Mouse (Mus musculus) thymus, adult 2 months (tissue): Measurements from ENCODE around the gene Gtf3c5. TPM values are rescaled to one million over a fixed set of nuclear protein-coding genes. Genes with fewer than 3 reads are reported as not detected.

ENCODE experiments used
- DNase-seq: peaks from one replicate; pipeline ENCODE4 v3.0.0; 2021
- H3K27ac ChIP-seq: fragments of 200-500 bp; 2 replicates; pipeline ENCODE4 v1.5.1; 2012; ENCODE audit warnings: low read length, control low read depth; ENCODE audit not compliant: control insufficient read depth, insufficient read depth
- H3K27me3 ChIP-seq: fragments of 200-500 bp; 2 replicates; pipeline ENCODE4 v1.6.1; 2012; ENCODE audit warnings: mild to moderate bottlenecking, low read length, moderate library complexity, mixed read lengths; ENCODE audit not compliant: control insufficient read depth, insufficient read depth
- H3K36me3 ChIP-seq: fragments of 200-500 bp; 2 replicates; pipeline ENCODE4 v1.6.1; 2012; ENCODE audit warnings: mild to moderate bottlenecking, low read length, moderate library complexity; ENCODE audit not compliant: control insufficient read depth, insufficient read depth
- H3K4me1 ChIP-seq: fragments of 200-500 bp; replicated peaks from 2 replicates; pipeline ENCODE4 v1.6.1; 2012; ENCODE audit warnings: low read length; ENCODE audit not compliant: control insufficient read depth, insufficient read depth
- H3K4me3 ChIP-seq: fragments of 200-500 bp; 2 replicates; pipeline ENCODE4 v1.5.1; 2012; ENCODE audit warnings: mild to moderate bottlenecking, low read length, control low read depth, moderate library complexity; ENCODE audit not compliant: control insufficient read depth, insufficient read depth
- CTCF ChIP-seq: fragments of 200-500 bp; IDR thresholded peaks from 2 replicates; pipeline ENCODE4 v1.5.1; 2012; ENCODE audit warnings: mild to moderate bottlenecking, control low read depth, low read length, moderate library complexity, borderline replicate concordance; ENCODE audit not compliant: control insufficient read depth, poor library complexity, insufficient read depth; ENCODE audit errors: extremely low read depth
- POLR2A ChIP-seq: fragments of 200-500 bp; IDR thresholded peaks from 2 replicates; pipeline ENCODE4 v1.6.1; 2012; ENCODE audit warnings: mild to moderate bottlenecking, low read length, control low read depth, moderate library complexity; ENCODE audit not compliant: control insufficient read depth, poor library complexity, insufficient read depth; ENCODE audit errors: extremely low read depth
- WGBS: fragments of 180-500 bp; shearing (Covaris S2); methylation state at CpG from one replicate; pipeline ENCODE4 v1.1.7; 2018; 5-methylcytosine and 5-hydroxymethylcytosine counted together
- polyA plus RNA-seq: library from polyadenylated mRNA; depleted of rRNA; stranded (reverse); fragments of >200 nt; gene quantifications from 2 replicates; pipeline ENCODE4 v1.2.3, GENCODE M21; 2012

The Gtf3c5 gene
- polyA plus RNA-seq, 1 experiment = 33.7 TPM

- Histone ChIP-seq H3K4me3 (no peak overlapping the region), H3K36me3 (no peaks in the 10 kb centered on the region), H3K27ac (no peak overlapping the region), H3K27me3 (no peaks in the 10 kb centered on the region; the same call in 1 of the 2 replicates), H3K4me1 (peaks cover 11% of the 10 kb centered on the region)
- TF ChIP-seq CTCF = no peak
- no peak for TF ChIP-seq POLR2A
- 69% methylated on average over 8 of the region's 8 CpGs for WGBS
- DNase-seq = no peak
Observed at GRCm38 (mm10) chr2:28617498-28618486, 34.2 kb upstream of the Gtf3c5 start.

- no peak for DNase-seq
- Histone ChIP-seq H3K4me3 (no peak overlapping the region), H3K36me3 (no peaks in the 10 kb centered on the region), H3K27me3 (no peaks in the 10 kb centered on the region; the same call in 1 of the 2 replicates), H3K27ac (no peak overlapping the region), H3K4me1 (peaks cover 11% of the 10 kb centered on the region)
- 95% methylated on average over 9 of the region's 9 CpGs for WGBS
- TF ChIP-seq POLR2A (no peak), CTCF (no peak)
Observed at GRCm38 (mm10) chr2:28616874-28617273, 33.3 kb upstream of the Gtf3c5 start.

- Histone ChIP-seq H3K36me3 (no peaks in the 10 kb centered on the region), H3K4me1 (peaks cover 11% of the 10 kb centered on the region), H3K27me3 (no peaks in the 10 kb centered on the region; the same call in 1 of the 2 replicates), H3K27ac (no peak overlapping the region), H3K4me3 (no peak overlapping the region)
- no peak for DNase-seq
- WGBS = 74% methylated on average over 5 of the region's 5 CpGs
- TF ChIP-seq CTCF = no peak
- TF ChIP-seq POLR2A = no peak
Observed at GRCm38 (mm10) chr2:28616358-28616757, 32.8 kb upstream of the Gtf3c5 start.

- H3K4me3 ChIP-seq = no peak overlapping the region
- no peaks in the 10 kb centered on the region for H3K36me3 ChIP-seq
- 97% methylated on average over 10 of the region's 10 CpGs for WGBS
- no peaks in the 10 kb centered on the region for H3K27me3 ChIP-seq
- no peak for DNase-seq
- TF ChIP-seq POLR2A = no peak
- H3K4me1 ChIP-seq = peaks cover 15% of the 10 kb centered on the region
- H3K27ac ChIP-seq = no peak overlapping the region
Observed at GRCm38 (mm10) chr2:28613599-28613998, 30.0 kb upstream of the Gtf3c5 start.

- H3K4me1 ChIP-seq = peaks cover 10% of the 10 kb centered on the region
- no peak overlapping the region for H3K27ac ChIP-seq
- H3K27me3 ChIP-seq = no peaks in the 10 kb centered on the region
- no peaks in the 10 kb centered on the region for H3K36me3 ChIP-seq
- no peak for TF ChIP-seq CTCF
- TF ChIP-seq POLR2A = no peak
- no peak for DNase-seq
- WGBS = 97% methylated on average over 10 of the region's 10 CpGs
- H3K4me3 ChIP-seq = no peak overlapping the region
Observed at GRCm38 (mm10) chr2:28612436-28613063, 29.0 kb upstream of the Gtf3c5 start.

- DNase-seq = no peak
- no peaks in the 10 kb centered on the region for H3K27me3 ChIP-seq
- TF ChIP-seq CTCF (no peak), POLR2A (no peak)
- no peak overlapping the region for H3K27ac ChIP-seq
- peaks cover 10% of the 10 kb centered on the region for H3K4me1 ChIP-seq
- no peak overlapping the region for H3K4me3 ChIP-seq
- no peaks in the 10 kb centered on the region for H3K36me3 ChIP-seq
- 93% methylated on average over 17 of the region's 17 CpGs for WGBS
Observed at GRCm38 (mm10) chr2:28611407-28611787, 27.8 kb upstream of the Gtf3c5 start.
